Mouse (Mus musculus): ENCODE measurements around the gene Ccser1. TPM values are rescaled to one million over a fixed set of nuclear protein-coding genes. Genes with fewer than 3 reads are reported as not detected.

Gene Ccser1
- total and polyA plus RNA-seq, 3 experiments: 0.45 to 1.7 (median 0.94) TPM

GRCm38 (mm10) chr6:61311324-61312091 is 131.4 kb downstream of the Ccser1 start:
- Histone ChIP-seq H3K9ac (ENCODE audit: low read depth, low read length) (no peak overlapping the region), H3K4me3 (no peak overlapping the region), H3K27me3 (ENCODE audit: control insufficient read depth, insufficient read depth, low read length) (no peaks in the 10 kb centered on the region), H3K36me3 (ENCODE audit: control insufficient read depth, insufficient read depth, low read length) (no peaks in the 10 kb centered on the region), H3K79me2 (replicated peaks; ENCODE audit: control insufficient read depth, insufficient read depth, low read length) (no peaks in the 10 kb centered on the region), H3K4me1 (ENCODE audit: control insufficient read depth, insufficient read depth, low read length) (no peaks in the 10 kb centered on the region), H3K27ac (no peak overlapping the region)
- TF ChIP-seq EP300 (IDR thresholded peaks at IDR 0.05; ENCODE audit: insufficient read depth, low read depth, low read length) (no peak), CTCF (IDR thresholded peaks at IDR 0.05) (peak; percentile 31)
- no peak for DNase-seq
- WGBS: 79% methylated on average over 18 of the region's 18 CpGs
- intact Hi-C loops (cut with DNase I): no loop called here

- no peak overlapping the region for H3K27ac ChIP-seq
- no peak overlapping the region for H3K9ac ChIP-seq (ENCODE audit: low read depth, low read length)
- H3K79me2 ChIP-seq (replicated peaks; ENCODE audit: control insufficient read depth, insufficient read depth, low read length): no peaks in the 10 kb centered on the region
- no peaks in the 10 kb centered on the region for H3K27me3 ChIP-seq (ENCODE audit: control insufficient read depth, insufficient read depth, low read length)
- no peak overlapping the region for H3K4me3 ChIP-seq
- no peaks in the 10 kb centered on the region; the same call in 1 of the 2 replicates for H3K36me3 ChIP-seq (ENCODE audit: control insufficient read depth, insufficient read depth, low read length)
- no peaks in the 10 kb centered on the region for H3K4me1 ChIP-seq (ENCODE audit: control insufficient read depth, insufficient read depth, low read length)
- no peak for DNase-seq
- intact Hi-C loops (cut with DNase I): no loop called here
- TF ChIP-seq EP300 (IDR thresholded peaks at IDR 0.05; ENCODE audit: insufficient read depth, low read depth, low read length) (no peak), CTCF (IDR thresholded peaks at IDR 0.05) (peak; percentile 82), POLR2A (IDR thresholded peaks at IDR 0.05; ENCODE audit: insufficient read depth, low read depth, low read length) (no peak)
- WGBS: 23% methylated on average over 6 of the region's 6 CpGs
Observed at GRCm38 (mm10) chr6:61315884-61316601, 135.9 kb downstream of the Ccser1 start.

- WGBS: 77% methylated on average over 4 of the region's 4 CpGs
- Histone ChIP-seq H3K36me3 (ENCODE audit: control insufficient read depth, insufficient read depth, low read length) (no peaks in the 10 kb centered on the region; the same call in 1 of the 2 replicates), H3K4me3 (no peak overlapping the region), H3K27ac (no peak overlapping the region), H3K79me2 (replicated peaks; ENCODE audit: control insufficient read depth, insufficient read depth, low read length) (no peaks in the 10 kb centered on the region), H3K27me3 (ENCODE audit: control insufficient read depth, insufficient read depth, low read length) (no peaks in the 10 kb centered on the region), H3K4me1 (ENCODE audit: control insufficient read depth, insufficient read depth, low read length) (no peaks in the 10 kb centered on the region), H3K9ac (ENCODE audit: low read depth, low read length) (no peak overlapping the region)
- no peak for DNase-seq
- intact Hi-C loops (cut with DNase I): no loop called here
- no peak for TF ChIP-seq CTCF (IDR thresholded peaks at IDR 0.05)
- TF ChIP-seq POLR2A (IDR thresholded peaks at IDR 0.05; ENCODE audit: insufficient read depth, low read depth, low read length): no peak
- no peak for TF ChIP-seq EP300 (IDR thresholded peaks at IDR 0.05; ENCODE audit: insufficient read depth, low read depth, low read length)
Observed at GRCm38 (mm10) chr6:61320842-61321241, 140.7 kb downstream of the Ccser1 start.

GRCm38 (mm10) chr6:61322328-61322727 is 142.2 kb downstream of the Ccser1 start:
- no peak for TF ChIP-seq CTCF (IDR thresholded peaks at IDR 0.05)
- no peak for TF ChIP-seq EP300 (IDR thresholded peaks at IDR 0.05; ENCODE audit: insufficient read depth, low read depth, low read length)
- TF ChIP-seq POLR2A (IDR thresholded peaks at IDR 0.05; ENCODE audit: insufficient read depth, low read depth, low read length): no peak
- DNase-seq: no peak
- 88% methylated on average over 6 of the region's 6 CpGs for WGBS
- Histone ChIP-seq H3K4me3 (no peak overlapping the region), H3K27ac (no peak overlapping the region), H3K4me1 (ENCODE audit: control insufficient read depth, insufficient read depth, low read length) (no peaks in the 10 kb centered on the region), H3K27me3 (ENCODE audit: control insufficient read depth, insufficient read depth, low read length) (no peaks in the 10 kb centered on the region), H3K9ac (ENCODE audit: low read depth, low read length) (no peak overlapping the region), H3K36me3 (ENCODE audit: control insufficient read depth, insufficient read depth, low read length) (no peaks in the 10 kb centered on the region; the same call in 1 of the 2 replicates), H3K79me2 (replicated peaks; ENCODE audit: control insufficient read depth, insufficient read depth, low read length) (no peaks in the 10 kb centered on the region)
- intact Hi-C loops (cut with DNase I): no loop called here

GRCm38 (mm10) chr6:61326131-61326530 is 146.0 kb downstream of the Ccser1 start:
- TF ChIP-seq POLR2A (IDR thresholded peaks at IDR 0.05; ENCODE audit: insufficient read depth, low read depth, low read length) (no peak), CTCF (IDR thresholded peaks at IDR 0.05) (no peak), EP300 (IDR thresholded peaks at IDR 0.05; ENCODE audit: insufficient read depth, low read depth, low read length) (no peak)
- Histone ChIP-seq H3K79me2 (replicated peaks; ENCODE audit: control insufficient read depth, insufficient read depth, low read length) (no peaks in the 10 kb centered on the region), H3K4me1 (ENCODE audit: control insufficient read depth, insufficient read depth, low read length) (no peaks in the 10 kb centered on the region), H3K27me3 (ENCODE audit: control insufficient read depth, insufficient read depth, low read length) (no peaks in the 10 kb centered on the region), H3K4me3 (no peak overlapping the region), H3K9ac (ENCODE audit: low read depth, low read length) (no peak overlapping the region), H3K36me3 (ENCODE audit: control insufficient read depth, insufficient read depth, low read length) (no peaks in the 10 kb centered on the region), H3K27ac (no peak overlapping the region)
- WGBS: 77% methylated on average over 2 of the region's 2 CpGs
- intact Hi-C loops (cut with DNase I): no loop called here
- DNase-seq: no peak

GRCm38 (mm10) chr6:61328981-61329380 is 148.9 kb downstream of the Ccser1 start:
- Histone ChIP-seq H3K9ac (ENCODE audit: low read depth, low read length) (no peak overlapping the region), H3K4me3 (no peak overlapping the region), H3K27ac (no peak overlapping the region), H3K4me1 (ENCODE audit: control insufficient read depth, insufficient read depth, low read length) (no peaks in the 10 kb centered on the region), H3K79me2 (replicated peaks; ENCODE audit: control insufficient read depth, insufficient read depth, low read length) (no peaks in the 10 kb centered on the region), H3K27me3 (ENCODE audit: control insufficient read depth, insufficient read depth, low read length) (no peaks in the 10 kb centered on the region), H3K36me3 (ENCODE audit: control insufficient read depth, insufficient read depth, low read length) (no peaks in the 10 kb centered on the region)
- DNase-seq: no peak
- TF ChIP-seq POLR2A (IDR thresholded peaks at IDR 0.05; ENCODE audit: insufficient read depth, low read depth, low read length): no peak
- no peak for TF ChIP-seq EP300 (IDR thresholded peaks at IDR 0.05; ENCODE audit: insufficient read depth, low read depth, low read length)
- TF ChIP-seq CTCF (IDR thresholded peaks at IDR 0.05): no peak
- intact Hi-C loops (cut with DNase I): no loop called here

Measured in heart, adult 2 months (tissue).